Mouse (Mus musculus) splenic B cell, adult 2 months (primary cell): ENCODE data around the gene Aff3.

Experiments
- DNase-seq: peaks from one replicate; pipeline ENCODE4 v3.0.0-alpha.2; 2011; ENCODE audit warnings: low read depth, low spot score
- H3K27me3 ChIP-seq: 2 replicates; pipeline ENCODE4 v1.6.1; 2012; ENCODE audit warnings: mild to moderate bottlenecking, low read length, moderate library complexity, mixed read lengths; ENCODE audit not compliant: control insufficient read depth, poor library complexity, insufficient read depth, severe bottlenecking
- H3K36me3 ChIP-seq: 2 replicates; pipeline ENCODE4 v1.6.1; 2012; ENCODE audit warnings: mild to moderate bottlenecking, low read length, moderate library complexity, mixed read lengths; ENCODE audit not compliant: control insufficient read depth, poor library complexity, insufficient read depth, severe bottlenecking

Aff3 gene

DNA sequence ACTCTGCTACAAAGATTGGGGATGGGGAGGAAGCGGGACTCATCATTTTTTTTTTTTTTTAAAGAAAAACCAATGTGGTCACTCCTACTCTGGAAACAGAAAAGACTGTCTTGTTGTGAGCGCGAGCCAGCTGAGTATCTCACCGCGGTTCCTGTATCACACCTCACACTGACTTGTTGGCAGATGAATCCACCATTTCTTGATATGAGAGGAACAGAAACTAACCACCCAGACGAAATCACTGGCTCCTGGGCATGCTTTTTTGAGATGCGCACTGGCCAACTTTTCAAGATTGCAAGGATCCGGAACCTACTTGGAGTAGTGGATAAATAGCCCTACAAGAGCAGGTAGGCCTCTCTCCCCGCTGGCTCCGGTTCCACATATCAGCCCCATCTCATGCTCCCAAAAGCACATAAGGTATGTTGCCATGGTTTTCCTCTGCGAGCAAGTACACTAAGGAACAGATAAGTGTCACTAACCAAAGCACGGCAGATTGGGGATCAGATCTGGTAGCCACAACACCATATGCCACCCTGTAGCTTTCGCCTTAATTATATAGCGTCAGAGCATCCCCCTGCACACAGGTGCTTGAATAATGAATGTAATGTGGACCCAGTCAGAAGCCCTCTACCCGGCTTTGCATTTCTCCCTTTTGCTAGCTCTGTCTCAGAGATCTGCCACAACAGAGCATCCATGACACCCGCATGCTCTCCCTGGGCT lies 32.1 kb downstream of the Aff3 start:
- peak; percentile 69 for DNase-seq
- H3K27me3 ChIP-seq, result no peaks in the 10 kb centered on the region; the same call in 1 of the 2 replicates

DNA sequence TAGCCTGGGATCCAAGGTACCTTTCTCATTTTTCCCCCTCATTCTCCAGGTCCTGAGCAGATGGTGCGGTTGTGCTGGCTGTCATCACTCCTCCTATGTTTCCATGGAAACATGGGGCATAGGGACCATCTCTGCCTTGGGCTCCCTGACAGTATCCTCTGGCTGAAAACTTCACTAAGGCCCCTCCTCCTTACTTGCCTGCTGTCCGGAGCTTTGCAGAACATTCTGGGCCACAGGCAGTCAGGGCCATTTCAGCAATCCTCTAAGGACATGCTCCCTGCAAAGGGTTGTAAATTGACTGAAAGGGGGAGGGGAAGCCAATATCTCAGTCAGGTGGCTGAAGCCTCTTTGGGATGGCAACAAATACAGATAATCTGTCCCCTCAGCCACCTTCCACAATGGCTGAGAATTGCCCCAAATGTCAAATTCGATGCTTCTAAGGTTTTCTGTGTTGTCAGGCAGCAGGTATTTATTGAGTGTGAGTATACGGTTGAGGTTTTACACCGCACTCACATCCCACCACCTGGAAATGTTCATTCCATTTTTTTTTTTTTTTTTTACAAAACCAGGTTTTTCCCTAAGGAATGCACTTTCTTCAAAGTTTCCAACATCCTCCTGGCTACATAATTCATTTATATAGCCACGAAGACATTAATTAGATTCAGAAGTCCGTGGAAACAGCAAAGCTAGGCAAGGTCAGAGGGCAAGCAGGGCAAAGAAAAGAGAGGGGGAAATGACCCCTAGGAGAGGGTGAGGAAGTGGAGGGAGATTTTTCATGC lies 33.1 kb downstream of the Aff3 start:
- H3K27me3 ChIP-seq, result no peaks in the 10 kb centered on the region; the same call in 1 of the 2 replicates
- H3K36me3 ChIP-seq, result peaks cover 2% of the 10 kb centered on the region
- DNase-seq, result no peak

More for the DNA sequence above, 32.1 kb downstream of the Aff3 start:
- H3K36me3 ChIP-seq, result peaks cover 2% of the 10 kb centered on the region

DNA sequence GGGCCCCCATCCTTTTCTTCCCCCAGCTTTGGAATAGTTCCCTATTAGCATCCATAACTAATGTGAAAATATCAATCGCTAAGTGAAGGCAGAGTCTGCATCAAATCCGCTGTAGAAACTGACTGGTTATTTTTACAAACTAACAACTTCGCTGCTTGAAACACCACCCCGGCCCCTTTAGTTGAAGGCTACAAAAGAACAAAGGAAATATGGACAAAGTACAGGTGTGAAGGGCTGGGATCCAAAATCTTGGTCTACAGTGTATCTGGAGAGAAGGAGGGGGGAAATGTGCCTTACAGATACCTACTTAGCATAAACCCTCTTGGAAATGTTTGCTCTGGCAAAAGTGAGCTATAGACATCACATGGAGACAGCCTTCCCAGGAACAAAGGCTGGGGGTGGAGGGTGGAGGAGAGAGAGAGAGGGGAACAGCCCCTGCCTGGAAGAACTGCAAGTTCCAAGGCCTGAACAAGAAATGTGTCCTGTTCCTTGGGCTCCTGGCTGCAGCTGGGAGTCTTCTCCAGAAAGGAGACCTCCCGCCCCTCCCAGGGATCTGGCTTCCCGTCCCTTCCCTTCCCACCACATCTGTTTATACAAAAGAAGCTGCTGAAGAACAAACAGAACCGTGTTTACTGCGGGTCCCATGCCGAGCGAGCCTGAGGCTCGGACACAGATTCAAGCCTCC lies 35.7 kb downstream of the Aff3 start:
- no peaks in the 10 kb centered on the region; the same call in 1 of the 2 replicates for H3K36me3 ChIP-seq
- no peak for DNase-seq
- H3K27me3 ChIP-seq, result no peaks in the 10 kb centered on the region; the same call in 1 of the 2 replicates

DNA sequence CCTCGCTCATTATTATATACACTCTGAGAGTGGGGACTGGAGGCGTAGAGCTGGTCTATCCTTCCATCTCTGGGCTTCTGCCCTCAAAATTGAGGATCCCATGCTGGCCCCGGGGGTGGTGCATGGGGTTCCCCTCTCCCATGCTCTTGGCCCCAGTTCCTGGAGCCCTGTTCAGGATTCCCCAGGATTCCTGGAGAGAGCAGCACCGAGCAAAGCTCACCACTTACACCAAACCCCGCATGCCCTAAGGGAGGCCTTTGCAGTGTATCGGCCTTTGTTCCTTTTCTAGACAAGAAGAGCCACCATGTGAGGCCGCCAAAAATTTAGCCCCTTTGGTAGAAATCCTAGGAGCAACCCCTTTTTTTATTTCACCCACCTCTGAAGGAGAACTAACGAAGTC lies 36.3 kb downstream of the Aff3 start:
- no peak for DNase-seq
- Histone ChIP-seq H3K36me3 (no peaks in the 10 kb centered on the region; the same call in 1 of the 2 replicates), H3K27me3 (no peaks in the 10 kb centered on the region; the same call in 1 of the 2 replicates)

DNA sequence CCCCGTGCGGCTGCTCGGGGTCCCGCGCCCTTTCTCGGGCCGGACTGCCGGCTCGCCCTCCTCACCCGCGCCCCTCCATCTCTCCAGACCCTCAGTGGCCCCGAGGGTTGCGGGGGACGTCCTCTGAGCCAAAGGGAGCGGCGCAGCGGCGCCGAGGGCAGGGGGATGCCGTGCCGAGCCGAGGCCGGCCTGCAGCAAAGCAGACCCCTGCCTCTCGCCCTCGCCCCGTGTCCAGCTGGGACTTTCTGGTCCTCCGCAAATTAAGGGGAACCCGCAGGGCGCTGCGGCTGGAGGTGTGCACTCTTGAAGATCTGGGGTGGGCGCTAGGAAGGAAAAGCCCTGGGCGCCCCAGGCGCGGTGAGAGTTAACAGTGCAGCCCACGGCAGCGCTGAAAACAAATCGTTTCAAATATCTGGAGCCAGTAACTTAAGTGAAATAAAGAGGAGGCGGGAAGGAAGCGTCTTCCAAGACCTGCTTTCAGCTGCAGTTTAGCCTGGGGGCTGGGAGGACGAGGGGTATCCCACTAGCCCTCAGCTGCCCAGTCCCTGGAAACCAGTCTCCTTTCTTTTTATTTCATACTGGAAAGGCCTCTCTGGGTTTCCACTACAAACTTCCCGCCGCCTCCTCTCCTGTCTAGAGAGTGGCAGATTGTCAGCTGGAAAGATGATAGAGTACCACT lies 36.9 kb downstream of the Aff3 start:
- H3K27me3 ChIP-seq, result no peaks in the 10 kb centered on the region; the same call in 1 of the 2 replicates
- H3K36me3 ChIP-seq, result no peaks in the 10 kb centered on the region; the same call in 1 of the 2 replicates
- DNase-seq, result peak; percentile 14

DNA sequence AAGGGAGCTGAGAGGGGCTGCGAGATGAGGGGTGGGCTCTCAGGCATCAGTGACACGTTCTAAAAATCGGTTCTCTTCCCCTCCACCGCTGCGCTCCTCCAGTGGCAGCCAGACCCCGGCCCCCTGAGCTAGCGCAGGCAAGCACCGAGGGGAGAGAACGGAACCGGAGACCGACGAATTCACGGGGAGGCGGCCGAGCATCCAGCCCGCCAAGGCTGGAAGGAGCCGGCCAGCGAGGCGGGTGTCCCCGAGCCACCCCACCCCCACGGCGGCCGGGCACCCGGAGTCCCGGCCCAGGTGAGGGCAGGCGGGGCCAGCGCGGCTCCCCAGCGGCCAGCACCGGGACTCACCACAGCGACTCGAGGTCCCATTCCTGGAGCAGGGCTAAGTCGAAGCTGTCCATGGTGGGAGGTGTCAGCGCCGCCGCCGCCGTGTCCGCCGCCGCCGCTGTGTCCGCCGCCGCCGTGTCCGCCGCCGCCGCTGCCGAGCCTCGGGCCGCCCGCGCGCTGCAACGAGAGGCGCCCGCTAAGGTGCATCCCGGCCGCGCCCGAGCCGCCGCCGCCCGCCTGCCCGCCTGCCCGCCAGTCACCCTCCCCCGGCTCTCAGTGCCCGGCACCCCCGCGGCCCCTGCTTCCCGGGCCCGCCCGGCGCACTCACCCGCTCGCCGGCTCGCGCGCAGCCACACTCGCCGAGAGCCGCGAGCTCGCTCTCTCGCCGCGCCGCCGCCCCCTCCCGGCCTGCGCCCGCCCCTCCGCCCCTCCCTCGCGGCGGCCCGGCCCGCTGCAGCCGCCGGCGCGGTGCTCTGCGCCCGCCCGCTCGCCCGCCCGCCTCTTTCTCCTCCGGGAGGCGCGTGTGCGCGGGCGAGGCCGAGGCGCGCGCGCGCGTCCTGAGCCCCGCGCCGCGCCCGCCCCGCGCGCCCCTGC lies 37.8 kb downstream of the Aff3 start:
- Histone ChIP-seq H3K36me3 (no peaks in the 10 kb centered on the region; the same call in 1 of the 2 replicates), H3K27me3 (no peaks in the 10 kb centered on the region; the same call in 1 of the 2 replicates)
- DNase-seq, result peak; percentile 58

DNA sequence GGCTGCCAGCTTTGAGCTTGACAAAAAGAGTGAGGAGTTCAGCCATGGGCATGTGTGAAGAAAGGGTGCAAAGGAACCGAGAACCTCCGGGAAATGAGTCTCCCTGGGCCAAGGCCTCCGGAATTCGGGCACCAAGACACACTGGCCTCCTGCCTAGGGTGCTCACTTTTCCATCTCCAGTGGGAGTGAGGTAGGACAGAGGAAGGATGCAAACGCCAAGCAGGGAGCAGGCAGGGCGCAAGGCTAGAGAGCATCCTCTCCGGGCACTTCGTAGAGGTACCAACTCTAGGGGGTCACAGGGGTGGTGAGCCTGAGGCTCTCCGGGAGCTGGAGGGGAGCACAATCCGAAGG lies 38.4 kb downstream of the Aff3 start:
- no peak for DNase-seq
- peaks cover 2% of the 10 kb centered on the region for H3K36me3 ChIP-seq
- H3K27me3 ChIP-seq, result no peaks in the 10 kb centered on the region; the same call in 1 of the 2 replicates

DNA sequence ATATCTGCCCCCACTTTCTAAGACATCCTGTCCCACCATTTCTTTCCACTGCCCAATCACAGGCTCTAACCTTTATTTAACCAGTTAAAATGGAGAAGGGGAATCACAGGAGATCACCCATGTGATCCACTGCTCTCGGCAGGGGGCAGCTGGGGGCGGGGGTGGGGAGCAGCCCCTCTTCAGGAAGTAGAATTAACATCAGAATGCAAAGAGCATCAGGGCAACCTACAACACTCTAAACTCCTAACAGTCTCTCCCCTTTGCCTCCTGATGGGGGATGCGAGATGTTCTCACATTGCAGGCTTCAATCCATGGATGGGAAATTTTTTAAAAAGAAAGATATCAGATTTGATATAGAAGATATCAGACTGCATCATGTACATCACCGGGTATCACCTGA lies 42.9 kb downstream of the Aff3 start:
- Histone ChIP-seq H3K27me3 (no peaks in the 10 kb centered on the region), H3K36me3 (peaks cover 4% of the 10 kb centered on the region)
- DNase-seq, result no peak

DNA sequence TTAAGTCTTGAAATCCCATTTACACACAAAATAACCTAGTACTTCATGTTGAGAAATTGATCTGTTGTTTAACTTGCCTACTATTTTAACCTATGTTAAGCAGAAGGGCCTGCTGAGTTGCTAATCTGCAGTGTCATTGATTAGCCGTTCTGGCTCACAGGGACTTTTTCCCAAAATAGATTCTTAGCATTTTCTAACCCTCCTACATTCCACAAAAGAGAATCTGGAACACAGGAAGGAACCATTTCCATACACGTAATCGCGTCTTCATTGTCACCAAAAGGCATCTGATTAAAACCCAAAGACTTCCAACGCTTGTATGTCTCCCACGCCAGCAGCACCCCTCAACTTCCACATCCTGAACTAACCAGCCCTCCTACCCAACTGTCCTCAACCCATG lies 44.4 kb downstream of the Aff3 start:
- no peaks in the 10 kb centered on the region for H3K27me3 ChIP-seq
- H3K36me3 ChIP-seq, result peaks cover 6% of the 10 kb centered on the region
- DNase-seq, result no peak

DNA sequence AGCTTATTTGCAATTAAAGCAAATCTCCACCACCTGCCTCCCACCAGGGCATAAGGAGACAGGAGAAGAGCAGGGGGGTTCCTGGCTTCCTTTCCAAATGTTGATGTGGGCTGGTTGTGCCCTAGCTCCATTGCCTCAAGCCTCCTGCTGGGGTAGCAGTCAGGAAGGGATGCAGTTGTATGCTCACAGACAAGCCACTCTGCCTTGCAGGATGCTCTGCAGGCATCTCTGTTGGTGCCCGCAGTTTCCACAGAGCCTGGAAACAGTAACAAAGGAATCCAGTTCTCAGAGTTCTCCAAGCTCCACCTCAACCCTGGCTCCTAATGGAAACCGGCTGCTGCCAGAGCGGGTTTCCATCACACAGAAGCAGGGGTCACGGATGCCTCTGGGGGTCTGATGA lies 58.0 kb downstream of the Aff3 start:
- DNase-seq, result no peak
- no peaks in the 10 kb centered on the region for H3K27me3 ChIP-seq
- peaks cover 10% of the 10 kb centered on the region; the same call in 1 of the 2 replicates for H3K36me3 ChIP-seq

DNA sequence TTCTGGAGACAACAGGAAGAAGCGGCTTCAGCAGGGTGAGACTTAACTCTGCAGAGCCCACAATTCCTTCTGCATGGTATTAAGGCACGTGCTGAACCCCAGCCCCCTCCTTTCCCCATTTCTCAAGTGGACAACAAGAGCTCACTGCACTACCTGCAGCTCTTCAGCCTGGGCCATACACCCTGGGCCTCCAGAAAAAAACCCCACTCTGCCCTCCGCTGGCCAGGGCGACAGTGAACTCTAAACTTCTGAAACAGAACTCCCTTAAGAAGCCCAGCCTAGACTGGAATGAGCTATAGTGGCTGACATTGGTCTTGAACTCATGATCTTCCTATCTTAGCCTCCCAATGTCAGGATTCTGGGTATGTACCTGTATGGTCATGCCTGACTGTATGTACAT lies 59.3 kb downstream of the Aff3 start:
- H3K27me3 ChIP-seq, result no peaks in the 10 kb centered on the region
- no peak for DNase-seq
- H3K36me3 ChIP-seq, result peaks cover 10% of the 10 kb centered on the region; the same call in 1 of the 2 replicates

DNA sequence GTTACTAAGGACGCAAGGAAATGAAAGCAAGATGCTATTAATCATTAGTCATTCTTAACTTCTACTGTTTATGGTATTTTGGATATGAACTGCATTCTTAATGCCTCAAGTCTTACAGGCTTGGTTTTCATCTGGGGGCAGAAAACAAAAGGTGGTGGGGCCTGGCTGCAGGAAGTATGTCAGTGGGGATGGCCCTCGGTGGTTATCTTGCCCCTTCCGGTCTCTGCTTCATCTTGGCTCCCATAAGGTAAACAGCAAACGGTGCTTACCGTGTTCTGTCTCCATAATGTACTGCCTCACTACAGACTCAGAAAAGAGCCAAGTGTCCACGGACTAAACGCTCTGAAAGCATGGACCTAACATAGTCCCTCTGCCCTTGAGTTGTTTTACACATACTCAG lies 60.1 kb downstream of the Aff3 start:
- no peak for DNase-seq
- Histone ChIP-seq H3K36me3 (peaks cover 10% of the 10 kb centered on the region; the same call in 1 of the 2 replicates), H3K27me3 (no peaks in the 10 kb centered on the region)

DNA sequence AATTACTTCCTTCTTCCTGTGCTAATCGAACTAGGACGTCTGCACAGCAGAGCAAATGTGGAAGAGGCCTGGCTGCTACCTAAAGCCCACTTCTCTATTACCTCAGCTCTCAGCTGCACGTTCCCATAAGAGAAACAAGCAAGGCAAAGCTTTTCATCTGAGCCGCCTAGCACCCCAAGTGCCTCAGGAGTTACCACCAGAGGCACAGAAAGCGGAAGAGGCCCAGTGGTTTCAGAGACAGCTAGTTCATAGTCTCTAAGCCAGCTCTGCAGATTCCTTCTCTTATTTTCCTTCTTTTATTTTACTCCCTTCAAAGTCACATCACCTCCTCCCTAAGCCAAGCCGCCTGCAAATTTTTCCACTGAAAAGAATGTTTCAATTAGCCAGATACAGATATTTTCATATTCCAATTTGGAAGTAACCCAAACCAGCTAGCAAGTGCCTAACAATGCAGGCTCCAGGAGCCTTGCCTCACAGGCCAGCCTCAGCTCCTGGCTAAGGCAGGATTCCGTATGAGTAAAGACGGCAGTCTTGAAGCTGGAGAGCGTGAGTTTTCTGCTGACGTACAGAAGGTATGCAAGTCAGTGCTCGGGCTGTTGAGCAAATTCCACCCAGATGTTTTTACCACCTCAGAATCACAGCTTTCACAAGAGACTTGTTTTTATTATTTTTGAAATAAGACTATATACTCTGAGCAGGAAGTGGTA lies 62.8 kb downstream of the Aff3 start:
- DNase-seq, result peak; percentile 40
- Histone ChIP-seq H3K36me3 (peaks cover 10% of the 10 kb centered on the region; the same call in 1 of the 2 replicates), H3K27me3 (no peaks in the 10 kb centered on the region)
